Mouse (Mus musculus) ES-E14 (cell line): ENCODE results near the gene Sdccag8. TPM values are rescaled to one million over a fixed set of nuclear protein-coding genes. Genes with fewer than 3 reads are reported as not detected.

Source experiments
- DNase-seq: peaks from one replicate; pipeline ENCODE4 v3.0.0-alpha.2; 2013; ENCODE audit warnings: low read depth, low spot score
- H3K27ac ChIP-seq: 2 replicates; pipeline ENCODE4 v1.5.1; 2012; ENCODE audit warnings: low read depth, mild to moderate bottlenecking, low read length, moderate library complexity, mixed read lengths; ENCODE audit not compliant: poor library complexity, insufficient read depth, severe bottlenecking
- H3K36me3 ChIP-seq: 2 replicates; pipeline ENCODE4 v1.6.1; 2012; ENCODE audit warnings: mild to moderate bottlenecking, low read length, moderate library complexity, mixed read lengths; ENCODE audit not compliant: control insufficient read depth, poor library complexity, insufficient read depth, severe bottlenecking
- H3K4me1 ChIP-seq, 2 experiments: fragments of 150-350 bp in 1 of 2; sonication (generic) in 1 of 2; 2 replicates each; pipeline ENCODE4 v1.6.1; 2012; ENCODE audit warnings: low read length in 2 of 2, mild to moderate bottlenecking in 1 of 2, mixed read lengths in 1 of 2; ENCODE audit not compliant: control insufficient read depth in 2 of 2, insufficient read depth in 2 of 2, poor library complexity in 1 of 2
- H3K4me3 ChIP-seq, 2 experiments: fragments of 150-350 bp in 1 of 2; sonication (generic) in 1 of 2; 2 replicates each; pipeline ENCODE4 v1.5.1; 2012; ENCODE audit warnings: low read length in 2 of 2, low read depth in 1 of 2, mild to moderate bottlenecking in 1 of 2, mixed read lengths in 1 of 2; ENCODE audit not compliant: insufficient read depth in 1 of 2, poor library complexity in 1 of 2, severe bottlenecking in 1 of 2
- H3K9ac ChIP-seq: 2 replicates; pipeline ENCODE4 v1.6.1; 2012; ENCODE audit warnings: low read depth, mild to moderate bottlenecking, low read length, mixed read lengths; ENCODE audit not compliant: poor library complexity, insufficient read depth, severe bottlenecking
- H3K9me3 ChIP-seq: fragments of 150-350 bp; sonication (generic); 2 replicates; pipeline ENCODE4 v1.6.1; 2012; ENCODE audit warnings: low read depth, mild to moderate bottlenecking, low read length; ENCODE audit not compliant: control insufficient read depth, insufficient read depth
- CHD2 ChIP-seq: IDR thresholded peaks from 2 replicates; pipeline ENCODE4 v1.6.1; 2014; ENCODE audit warnings: mild to moderate bottlenecking, low read depth, low read length, inconsistent platforms
- HCFC1 ChIP-seq: IDR thresholded peaks from 2 replicates; pipeline ENCODE4 v1.6.1; 2012; ENCODE audit warnings: low read length, inconsistent platforms, borderline replicate concordance; ENCODE audit not compliant: insufficient read depth
- MAFK ChIP-seq: IDR thresholded peaks from 2 replicates; pipeline ENCODE4 v1.6.1; 2014; ENCODE audit warnings: mild to moderate bottlenecking, low read depth, low read length, inconsistent platforms; ENCODE audit not compliant: insufficient read depth
- ZC3H11A ChIP-seq: IDR thresholded peaks from 2 replicates; pipeline ENCODE4 v1.6.1; 2012; ENCODE audit warnings: low read depth, mild to moderate bottlenecking, inconsistent platforms, low read length, borderline replicate concordance
- ZNF384 ChIP-seq: IDR thresholded peaks from 2 replicates; pipeline ENCODE4 v1.6.1; 2012; ENCODE audit warnings: low read depth, low read length, inconsistent platforms
- in situ Hi-C, 2 experiments: fragments of 600-800 bp; cut with MboI; formaldehyde crosslinking; loops; one replicate each; pipeline ENCODE4 v1.15.1; 2025; ENCODE audit warnings: low sequenced_read_pairs in 2 of 2, inconsistent platforms in 1 of 2; ENCODE audit not compliant: unreplicated experiment in 2 of 2
- total RNA-seq: library from RNA; depleted of rRNA; stranded (reverse); fragments of 300-350 nt; gene quantifications from 2 replicates; pipeline ENCODE4 v1.2.3, GENCODE M21; 2012

Sdccag8 gene
- total RNA-seq, 1 experiment, result 5.0 TPM

DNA sequence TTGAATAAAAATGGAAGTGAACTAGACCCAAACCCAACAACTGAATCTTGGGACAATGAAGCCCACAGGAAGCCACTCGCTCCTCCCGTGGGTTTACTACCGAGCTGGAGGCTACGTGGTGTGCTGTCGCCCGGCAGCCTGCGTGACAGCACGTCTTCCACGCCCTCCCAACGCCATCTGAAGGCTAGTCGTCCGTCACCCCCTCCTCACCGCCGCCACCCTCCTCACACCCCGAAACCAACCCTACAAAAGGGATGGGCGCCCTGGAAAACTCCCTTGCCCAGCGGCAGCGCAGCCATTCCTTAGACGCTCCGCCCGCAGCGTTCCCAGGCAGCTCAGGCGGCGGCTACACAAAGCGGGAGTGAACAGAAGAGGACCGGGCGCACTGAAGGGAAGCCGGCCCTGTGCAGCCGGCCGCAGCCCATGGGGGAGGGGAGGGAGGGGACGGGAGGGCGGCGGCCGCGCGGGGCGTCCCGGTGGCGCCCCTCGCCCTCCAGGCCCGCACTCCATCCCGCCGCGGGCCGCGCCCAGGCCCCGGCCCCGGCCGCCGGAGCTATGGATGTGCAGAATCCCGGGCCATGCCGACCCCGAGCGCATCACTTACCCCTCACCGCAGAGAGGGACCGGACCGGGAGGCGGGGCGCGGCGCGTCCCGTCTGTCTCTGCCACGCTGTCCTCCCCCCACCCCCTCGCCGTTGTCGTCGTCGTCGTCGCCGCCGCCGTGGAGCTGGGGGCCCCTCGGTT lies 996 bp upstream of the Sdccag8 start:
- Histone ChIP-seq H3K27ac (peak overlapping the region; percentile 16), H3K9me3 (no peaks in the 10 kb centered on the region), H3K36me3 (no peaks in the 10 kb centered on the region), H3K4me3 (peak overlapping the region; percentile 80 to 85), H3K9ac (peak overlapping the region; percentile 71), H3K4me1 (no peaks in the 10 kb centered on the region)
- TF ChIP-seq CHD2 (no peak), MAFK (no peak), ZC3H11A (no peak), ZNF384 (no peak), HCFC1 (no peak)
- DNase-seq, result peak; percentile 37
- in situ Hi-C loops, result no loop called here

- Histone ChIP-seq H3K27ac (peak within 1 kb of the TSS; percentile 54), H3K9me3 (no peaks in the 10 kb centered on the region), H3K4me1 (no peaks in the 10 kb centered on the region), H3K9ac (peak within 1 kb of the TSS; percentile 71), H3K4me3 (peak within 1 kb of the TSS; percentile 80 to 85), H3K36me3 (no peaks in the 10 kb centered on the region)
- peak; percentile 80 for TF ChIP-seq HCFC1
- no peak for TF ChIP-seq ZC3H11A
- in situ Hi-C loops, result no loop called here
- peak; percentile 98 for DNase-seq
Observed at GRCm38 (mm10) chr1:176814036-176814420, 432 bp upstream of the Sdccag8 start, which contains the start of gene Cep170. Gene Cep170, minus strand, starts transcription at chr1:176814067.

DNA sequence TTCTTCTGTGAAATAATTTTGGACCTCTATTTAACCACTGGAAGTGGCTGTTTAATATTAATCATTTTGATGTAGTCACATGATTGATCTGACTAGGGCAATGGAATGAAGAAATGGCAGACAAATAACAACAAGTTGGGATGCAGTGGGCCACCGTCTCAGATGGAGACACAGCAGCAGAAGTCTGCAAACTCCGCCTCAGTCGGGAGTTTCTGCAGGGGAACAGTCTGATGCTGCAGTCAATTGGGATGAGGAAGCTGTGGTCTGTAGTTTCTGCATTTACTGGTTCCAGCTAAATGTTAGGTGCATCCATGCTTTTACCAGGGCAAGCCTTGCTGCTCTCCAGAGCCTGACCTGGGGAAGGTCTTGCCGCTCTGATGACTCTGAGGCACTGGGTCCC lies 2.3 kb downstream of the Sdccag8 start:
- TF ChIP-seq HCFC1 (no peak), MAFK (no peak), CHD2 (no peak), ZC3H11A (no peak), ZNF384 (no peak)
- in situ Hi-C loops, result no loop called here

GRCm38 (mm10) chr1:176818147-176818546 lies 3.7 kb downstream of the Sdccag8 start:
- in situ Hi-C loops, result no loop called here
- no peak for DNase-seq
- Histone ChIP-seq H3K36me3 (no peaks in the 10 kb centered on the region), H3K4me3 (no peak overlapping the region), H3K9ac (no peak overlapping the region), H3K4me1 (no peaks in the 10 kb centered on the region), H3K9me3 (no peaks in the 10 kb centered on the region), H3K27ac (no peak overlapping the region)
- TF ChIP-seq MAFK (no peak), ZC3H11A (no peak), HCFC1 (no peak), ZNF384 (no peak), CHD2 (no peak)

More for the DNA sequence above, 2.3 kb downstream of the Sdccag8 start:
- Histone ChIP-seq H3K4me3 (no peak overlapping the region), H3K27ac (no peak overlapping the region), H3K4me1 (no peaks in the 10 kb centered on the region), H3K36me3 (no peaks in the 10 kb centered on the region), H3K9me3 (no peaks in the 10 kb centered on the region), H3K9ac (no peak overlapping the region)
- no peak for DNase-seq

- Histone ChIP-seq H3K27ac (no peak overlapping the region), H3K9ac (no peak overlapping the region), H3K9me3 (no peaks in the 10 kb centered on the region), H3K4me3 (no peak overlapping the region), H3K36me3 (no peaks in the 10 kb centered on the region), H3K4me1 (no peaks in the 10 kb centered on the region)
- TF ChIP-seq CHD2, result no peak
- TF ChIP-seq ZC3H11A, result no peak
- no peak for TF ChIP-seq HCFC1
- no peak for TF ChIP-seq MAFK
- no peak for TF ChIP-seq ZNF384
- DNase-seq, result no peak
- in situ Hi-C loops, result no loop called here
Observed at GRCm38 (mm10) chr1:176818763-176819162, 4.3 kb downstream of the Sdccag8 start.
